Mouse (Mus musculus) spleen, adult 10 weeks (tissue): Measurements from ENCODE around the gene Abcc12. TPM values are rescaled to one million over a fixed set of nuclear protein-coding genes. Genes with fewer than 3 reads are reported as not detected.

Source experiments
- polyA plus RNA-seq: library from polyadenylated mRNA; stranded (reverse); fragments of 350-450 nt; fragmentation: Illumina TruSeq; extraction: RNeasy Lipid Tissue Mini Kit (QIAGEN cat#74804); gene quantifications from one replicate; pipeline ENCODE4 v1.2.3, GENCODE M21; 2015; ENCODE audit warnings: low replicate concordance; ENCODE audit not compliant: insufficient read depth

Abcc12 gene
- polyA plus RNA-seq = not detected

DNA sequence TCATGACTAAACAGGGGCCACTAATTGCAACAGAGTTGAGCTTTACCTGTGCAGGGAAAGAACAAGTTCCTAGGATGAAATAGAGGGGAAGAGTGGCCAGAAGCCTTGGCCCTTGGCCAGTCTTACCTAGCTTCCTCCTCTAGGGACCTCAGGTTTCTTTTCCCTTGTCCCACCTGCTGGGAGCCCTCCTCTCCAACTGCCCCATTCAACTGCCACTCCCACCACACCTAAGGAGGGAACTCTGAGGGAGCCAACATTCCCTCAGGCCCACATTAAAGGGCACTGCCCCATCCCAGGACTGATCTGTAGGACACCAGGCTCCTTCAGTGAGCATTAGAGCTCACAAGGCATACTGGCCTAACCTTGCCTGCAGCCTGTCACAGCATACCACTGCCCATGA, at the start of gene Abcc12:
Abcc12 (minus strand) TSS at position 229 of the 400 bp plus-strand sequence.

DNA sequence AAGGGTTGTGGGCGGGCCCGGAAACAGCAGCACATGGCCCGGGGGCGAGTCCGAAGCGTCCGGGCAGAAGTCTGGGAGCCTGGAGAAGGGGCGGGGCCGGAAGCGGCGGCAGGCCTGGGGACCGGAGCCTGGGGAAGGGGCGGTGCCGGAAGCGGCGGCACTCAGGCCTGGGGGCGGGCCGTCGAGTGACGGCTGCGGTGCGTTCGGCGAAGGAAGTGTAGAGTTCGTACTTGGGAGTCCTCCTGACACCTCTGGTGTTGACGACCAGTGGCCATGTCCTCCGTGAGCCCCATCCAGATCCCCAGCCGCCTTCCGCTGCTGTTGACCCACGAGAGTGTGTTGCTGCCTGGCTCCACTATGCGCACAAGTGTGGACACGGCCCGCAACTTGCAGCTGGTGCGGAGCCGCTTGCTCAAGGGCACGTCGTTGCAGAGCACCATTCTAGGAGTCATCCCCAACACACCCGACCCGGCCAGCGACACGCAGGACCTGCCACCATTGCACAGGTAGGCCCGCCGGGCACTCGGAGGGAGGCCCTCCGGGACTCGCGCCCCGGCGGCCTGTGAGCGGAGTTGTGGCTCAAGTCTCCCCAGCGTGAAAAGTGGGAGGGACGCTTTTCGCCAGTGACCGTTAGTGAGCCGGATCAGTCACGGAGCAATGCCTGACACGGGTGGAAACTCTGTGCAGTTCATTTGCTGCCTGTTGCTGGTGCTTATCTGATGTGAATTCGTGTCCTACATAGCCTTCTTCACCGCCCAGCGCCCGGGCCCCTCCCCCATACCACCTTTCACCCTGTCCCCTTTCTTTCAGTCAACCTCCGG, 43.6 kb upstream of the Abcc12 start, which contains the start of gene Lonp2:
Lonp2 (plus strand) TSS at position 133 of the 821 bp plus-strand sequence.

Other genes starting within 250 kb of the Abcc12 start
- 63.1 TPM for gene Lonp2, start 43.4 kb upstream of the Abcc12 start, polyA plus RNA-seq
- 0.29 TPM for gene Gm10638, start 165.0 kb upstream of the Abcc12 start, polyA plus RNA-seq
- gene Siah1a, start 165.2 kb upstream of the Abcc12 start, polyA plus RNA-seq = 26.3 TPM